Mouse (Mus musculus) forebrain, embryonic 16.5 days (tissue): ENCODE data around the gene Sgip1. TPM values are rescaled to one million over a fixed set of nuclear protein-coding genes. Genes with fewer than 3 reads are reported as not detected.

Experiments
- ATAC-seq: fragments of 200-750 bp; cut with Nextera tagmentation; 2 replicates; pipeline ENCODE4 v1.8.0; 2017; ENCODE audit warnings: mild to moderate bottlenecking, moderate library complexity
- H3K27ac ChIP-seq: fragments of 300-500 bp; sonication (generic); 2 replicates; pipeline ENCODE4 v1.5.1; 2014; ENCODE audit warnings: low read length, control low read depth
- H3K27me3 ChIP-seq: fragments of 300-500 bp; sonication (generic); replicated peaks from 2 replicates; pipeline ENCODE4 v1.6.1; 2014; ENCODE audit warnings: low read length; ENCODE audit not compliant: control insufficient read depth, insufficient read depth
- H3K36me3 ChIP-seq: fragments of 300-500 bp; sonication (generic); 2 replicates; pipeline ENCODE4 v1.6.1; 2014; ENCODE audit not compliant: control insufficient read depth, insufficient read depth
- H3K4me1 ChIP-seq: fragments of 300-500 bp; sonication (generic); replicated peaks from 2 replicates; pipeline ENCODE4 v1.6.1; 2014; ENCODE audit warnings: low read length; ENCODE audit not compliant: control insufficient read depth, insufficient read depth
- H3K4me2 ChIP-seq: fragments of 300-500 bp; sonication (generic); 2 replicates; pipeline ENCODE4 v1.6.1; 2014; ENCODE audit warnings: mild to moderate bottlenecking, low read length, control low read depth
- H3K4me3 ChIP-seq: fragments of 300-500 bp; sonication (generic); replicated peaks from 2 replicates; pipeline ENCODE4 v1.5.1; 2014; ENCODE audit warnings: mild to moderate bottlenecking, low read length, control low read depth
- H3K9ac ChIP-seq: fragments of 300-500 bp; sonication (generic); replicated peaks from 2 replicates; pipeline ENCODE4 v1.6.1; 2014; ENCODE audit warnings: low read depth, low read length, control low read depth
- H3K9me3 ChIP-seq: fragments of 300-500 bp; sonication (generic); 2 replicates; pipeline ENCODE4 v1.6.1; 2016; ENCODE audit warnings: low read length; ENCODE audit not compliant: control insufficient read depth
- WGBS: fragments of 180-500 bp; shearing (Covaris S2); extraction: QIAGEN DNeasy Blood & Tissue Kit; methylation state at CpG from one replicate; pipeline ENCODE4 v1.1.7; 2014; 5-methylcytosine and 5-hydroxymethylcytosine counted together
- polyA plus RNA-seq: library from polyadenylated mRNA; unstranded; fragments of >200 nt; fragmentation: Nextera tagmentation; extraction: Ambion mirVana; gene quantifications from 2 replicates; pipeline ENCODE4 v1.2.1, GENCODE M21; 2015

Gene Sgip1
- polyA plus RNA-seq, 1 experiment from 2014 or later = 69.4 TPM

GRCm38 (mm10) chr4:102866531-102866930 lies 125.4 kb downstream of the Sgip1 start:
- ATAC-seq = no peak
- H3K4me2 ChIP-seq = no peak overlapping the region
- H3K4me3 ChIP-seq = no peak overlapping the region
- H3K27me3 ChIP-seq = no peaks in the 10 kb centered on the region
- H3K27ac ChIP-seq = no peak overlapping the region
- no peak overlapping the region for H3K9ac ChIP-seq
- no peaks in the 10 kb centered on the region for H3K9me3 ChIP-seq
- H3K36me3 ChIP-seq = peaks cover 16% of the 10 kb centered on the region
- WGBS = 93% methylated on average over 3 of the region's 3 CpGs
- no peaks in the 10 kb centered on the region; the same call in 1 of the 2 replicates for H3K4me1 ChIP-seq

GRCm38 (mm10) chr4:102871274-102871673 lies 130.2 kb downstream of the Sgip1 start:
- no peak overlapping the region for H3K9ac ChIP-seq
- 39% methylated on average over 4 of the region's 4 CpGs for WGBS
- H3K9me3 ChIP-seq = no peaks in the 10 kb centered on the region
- H3K4me2 ChIP-seq = no peak overlapping the region
- no peak overlapping the region for H3K27ac ChIP-seq
- peak; percentile 66; the same call in 1 of the 2 replicates for ATAC-seq
- no peak overlapping the region for H3K4me3 ChIP-seq
- H3K4me1 ChIP-seq = no peaks in the 10 kb centered on the region
- no peaks in the 10 kb centered on the region for H3K27me3 ChIP-seq
- H3K36me3 ChIP-seq = peaks cover 12% of the 10 kb centered on the region

- Histone ChIP-seq H3K4me2 (no peak overlapping the region), H3K4me3 (no peak overlapping the region), H3K9me3 (no peaks in the 10 kb centered on the region), H3K27me3 (no peaks in the 10 kb centered on the region), H3K36me3 (0 out of 2 replicates have a peak, but pooled peaks cover 4% of the 10 kb centered on the region), H3K9ac (no peak overlapping the region), H3K27ac (no peak overlapping the region), H3K4me1 (no peaks in the 10 kb centered on the region)
- WGBS = 97% methylated on average over 3 of the region's 3 CpGs
- no peak for ATAC-seq
Measured at GRCm38 (mm10) chr4:102883142-102883541, 142.0 kb downstream of the Sgip1 start.

- Histone ChIP-seq H3K27ac (no peak overlapping the region), H3K4me2 (no peak overlapping the region), H3K9me3 (no peaks in the 10 kb centered on the region), H3K36me3 (0 out of 2 replicates have a peak, but pooled peaks cover 4% of the 10 kb centered on the region), H3K27me3 (no peaks in the 10 kb centered on the region), H3K4me3 (no peak overlapping the region), H3K4me1 (no peaks in the 10 kb centered on the region), H3K9ac (no peak overlapping the region)
- 94% methylated on average over 4 of the region's 4 CpGs for WGBS
- ATAC-seq = no peak
Measured at GRCm38 (mm10) chr4:102884228-102884627, 143.1 kb downstream of the Sgip1 start.

GRCm38 (mm10) chr4:102886459-102886858 lies 145.4 kb downstream of the Sgip1 start:
- Histone ChIP-seq H3K27me3 (no peaks in the 10 kb centered on the region), H3K9me3 (no peaks in the 10 kb centered on the region), H3K4me3 (no peak overlapping the region), H3K4me1 (no peaks in the 10 kb centered on the region), H3K27ac (no peak overlapping the region), H3K36me3 (0 out of 2 replicates have a peak, but pooled peaks cover 4% of the 10 kb centered on the region), H3K9ac (no peak overlapping the region), H3K4me2 (no peak overlapping the region)
- ATAC-seq = no peak
- WGBS = 71% methylated on average over 2 of the region's 2 CpGs

GRCm38 (mm10) chr4:102886902-102887301 lies 145.8 kb downstream of the Sgip1 start:
- no peak overlapping the region for H3K9ac ChIP-seq
- H3K27ac ChIP-seq = no peak overlapping the region
- 82% methylated on average over 4 of the region's 4 CpGs for whole genome bisulfite sequencing
- 0 out of 2 replicates have a peak, but pooled peaks cover 4% of the 10 kb centered on the region for H3K36me3 ChIP-seq
- ATAC-seq = no peak
- no peaks in the 10 kb centered on the region for H3K4me1 ChIP-seq
- H3K27me3 ChIP-seq = no peaks in the 10 kb centered on the region
- no peak overlapping the region for H3K4me2 ChIP-seq
- H3K4me3 ChIP-seq = no peak overlapping the region
- H3K9me3 ChIP-seq = no peaks in the 10 kb centered on the region

GRCm38 (mm10) chr4:102887770-102888689 lies 146.9 kb downstream of the Sgip1 start:
- Histone ChIP-seq H3K4me3 (no peak overlapping the region), H3K4me1 (no peaks in the 10 kb centered on the region), H3K4me2 (no peak overlapping the region), H3K27ac (no peak overlapping the region), H3K9ac (no peak overlapping the region), H3K36me3 (0 out of 2 replicates have a peak, but pooled peaks cover 1% of the 10 kb centered on the region), H3K27me3 (no peaks in the 10 kb centered on the region), H3K9me3 (no peaks in the 10 kb centered on the region)
- WGBS = 87% methylated on average over 14 of the region's 14 CpGs
- ATAC-seq = no peak

GRCm38 (mm10) chr4:102895866-102896265 lies 154.8 kb downstream of the Sgip1 start:
- H3K27me3 ChIP-seq = no peaks in the 10 kb centered on the region
- no peak for ATAC-seq
- H3K27ac ChIP-seq = no peak overlapping the region
- H3K4me3 ChIP-seq = no peak overlapping the region
- WGBS = 93% methylated on average over 2 of the region's 2 CpGs
- no peaks in the 10 kb centered on the region for H3K4me1 ChIP-seq
- peaks cover 17% of the 10 kb centered on the region for H3K36me3 ChIP-seq
- H3K9me3 ChIP-seq = peaks cover 11% of the 10 kb centered on the region
- H3K9ac ChIP-seq = no peak overlapping the region
- H3K4me2 ChIP-seq = no peak overlapping the region

- Histone ChIP-seq H3K4me2 (no peak overlapping the region), H3K9me3 (peaks cover 11% of the 10 kb centered on the region), H3K27ac (no peak overlapping the region), H3K4me3 (no peak overlapping the region), H3K4me1 (no peaks in the 10 kb centered on the region), H3K27me3 (no peaks in the 10 kb centered on the region), H3K36me3 (peaks cover 17% of the 10 kb centered on the region), H3K9ac (no peak overlapping the region)
- 80% methylated on average over 4 of the region's 4 CpGs for WGBS
- no peak for ATAC-seq
Measured at GRCm38 (mm10) chr4:102898987-102899386, 157.9 kb downstream of the Sgip1 start.
